Mouse (Mus musculus) granulocyte monocyte progenitor cell, adult 5-6 weeks (primary cell): ENCODE results near the gene Ddhd1. TPM values are rescaled to one million over a fixed set of nuclear protein-coding genes. Genes with fewer than 3 reads are reported as not detected.
"Not testable (repeated sequence)": the region's sequence is repeated elsewhere in the genome, so short reads cannot be mapped to it uniquely, and the experiment has no call there.

Source experiments
- ATAC-seq: replicated peaks from 2 replicates; pipeline ENCODE4 v1.8.0; 2016; ENCODE audit warnings: mild to moderate bottlenecking, moderate TSS enrichment, inconsistent platforms; ENCODE audit not compliant: poor library complexity, severe bottlenecking
- total RNA-seq, 2 experiments: library from RNA; stranded (forward) in 1 of 2; stranded (reverse) in 1 of 2; fragments of 200-712, 200-1000 nt in 1 of 2; fragments of >200 nt in 1 of 2; fragmentation: Nextera tagmentation in 1 of 2; gene quantifications; 2 replicates each; pipeline ENCODE4 v1.2.3; 2014 to 2017

The Ddhd1 gene
- total RNA-seq, 2 experiments from 2014 or later: 17.7 to 22.6 TPM

DNA sequence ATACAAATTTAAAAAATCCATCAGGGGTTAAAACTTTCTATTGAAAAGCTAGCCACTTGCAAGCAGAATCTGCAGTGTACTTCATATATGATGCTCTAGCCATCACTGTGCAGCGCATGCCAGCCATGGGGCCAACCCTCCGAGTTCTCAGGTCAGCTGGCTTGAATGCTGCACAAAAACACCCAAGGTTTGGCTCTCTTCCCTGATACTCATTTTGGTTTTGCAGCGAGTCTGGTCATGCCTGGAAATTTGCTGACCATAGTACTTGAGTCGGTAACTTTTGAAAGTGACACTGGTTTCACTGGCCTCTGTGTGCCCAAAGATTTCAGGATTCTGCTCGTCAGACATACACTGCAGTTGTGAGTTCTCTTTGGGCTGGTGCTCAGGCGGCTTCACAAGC lies 70.4 kb downstream of the Ddhd1 start:
- ATAC-seq: no peak

DNA sequence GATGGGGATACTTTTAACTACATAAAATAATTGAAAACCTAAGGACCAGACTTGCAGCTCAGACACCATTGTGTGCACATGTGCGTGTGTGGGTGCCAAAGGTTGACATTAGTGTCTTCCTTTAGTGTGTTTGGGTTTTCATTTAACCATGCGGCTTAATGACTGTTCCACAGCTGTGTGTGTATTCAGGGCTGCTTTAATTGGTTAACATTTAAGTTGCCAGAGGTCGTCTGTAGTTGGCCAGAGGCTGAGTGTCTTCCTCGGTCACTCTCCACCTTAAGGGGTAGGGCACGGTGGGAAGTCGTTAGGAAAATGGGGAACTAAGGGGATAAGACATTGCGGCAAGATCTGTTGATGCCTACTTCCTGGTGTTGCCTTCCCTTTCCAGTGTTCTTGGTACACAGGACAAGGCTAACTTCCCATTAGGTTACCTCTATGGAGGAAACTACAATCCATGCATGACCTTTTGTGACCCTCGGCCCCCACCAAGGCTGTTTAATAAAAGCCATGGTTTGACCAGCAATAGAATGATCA lies 74.4 kb downstream of the Ddhd1 start:
- peak; percentile 97 for ATAC-seq

DNA sequence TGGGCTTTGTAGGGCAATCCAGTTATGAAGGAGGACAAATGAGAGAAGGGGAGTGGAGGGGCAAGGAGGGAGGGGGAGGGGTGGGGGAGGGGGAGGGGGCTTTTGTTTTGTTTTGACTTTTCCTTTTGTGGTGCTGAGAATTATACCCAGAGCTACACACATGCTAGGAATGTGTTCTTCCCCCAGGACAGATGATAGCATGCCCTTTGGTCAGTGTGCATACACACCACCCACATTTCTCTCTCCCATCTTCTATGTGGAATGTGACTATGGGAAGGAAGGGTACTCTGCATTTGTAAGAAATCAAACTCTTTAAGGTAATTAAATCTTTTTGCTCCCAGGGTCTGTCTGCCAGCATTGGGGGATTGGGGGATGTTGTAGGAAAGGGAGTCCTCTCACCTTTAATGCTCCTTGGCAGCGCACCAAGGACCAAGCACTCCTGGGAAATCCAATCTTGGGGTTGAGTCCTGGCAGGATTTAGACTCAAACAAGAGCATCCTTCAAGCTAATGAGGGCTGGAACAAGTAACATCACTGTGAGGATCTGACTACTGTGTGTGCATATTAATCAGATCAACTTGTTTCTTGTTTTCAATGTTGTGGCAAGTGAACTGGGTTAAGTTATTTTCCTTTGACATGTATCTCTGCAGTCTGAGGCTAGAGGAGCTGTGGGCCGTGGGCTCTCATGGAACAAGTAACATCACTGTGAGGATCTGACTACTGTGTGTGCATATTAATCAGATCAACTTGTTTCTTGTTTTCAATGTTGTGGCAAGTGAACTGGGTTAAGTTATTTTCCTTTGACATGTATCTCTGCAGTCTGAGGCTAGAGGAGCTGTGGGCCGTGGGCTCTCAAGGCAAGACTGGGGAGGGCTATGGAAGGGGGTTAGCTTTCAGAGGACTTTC lies 76.8 kb downstream of the Ddhd1 start:
- not testable (repeated sequence) for ATAC-seq

DNA sequence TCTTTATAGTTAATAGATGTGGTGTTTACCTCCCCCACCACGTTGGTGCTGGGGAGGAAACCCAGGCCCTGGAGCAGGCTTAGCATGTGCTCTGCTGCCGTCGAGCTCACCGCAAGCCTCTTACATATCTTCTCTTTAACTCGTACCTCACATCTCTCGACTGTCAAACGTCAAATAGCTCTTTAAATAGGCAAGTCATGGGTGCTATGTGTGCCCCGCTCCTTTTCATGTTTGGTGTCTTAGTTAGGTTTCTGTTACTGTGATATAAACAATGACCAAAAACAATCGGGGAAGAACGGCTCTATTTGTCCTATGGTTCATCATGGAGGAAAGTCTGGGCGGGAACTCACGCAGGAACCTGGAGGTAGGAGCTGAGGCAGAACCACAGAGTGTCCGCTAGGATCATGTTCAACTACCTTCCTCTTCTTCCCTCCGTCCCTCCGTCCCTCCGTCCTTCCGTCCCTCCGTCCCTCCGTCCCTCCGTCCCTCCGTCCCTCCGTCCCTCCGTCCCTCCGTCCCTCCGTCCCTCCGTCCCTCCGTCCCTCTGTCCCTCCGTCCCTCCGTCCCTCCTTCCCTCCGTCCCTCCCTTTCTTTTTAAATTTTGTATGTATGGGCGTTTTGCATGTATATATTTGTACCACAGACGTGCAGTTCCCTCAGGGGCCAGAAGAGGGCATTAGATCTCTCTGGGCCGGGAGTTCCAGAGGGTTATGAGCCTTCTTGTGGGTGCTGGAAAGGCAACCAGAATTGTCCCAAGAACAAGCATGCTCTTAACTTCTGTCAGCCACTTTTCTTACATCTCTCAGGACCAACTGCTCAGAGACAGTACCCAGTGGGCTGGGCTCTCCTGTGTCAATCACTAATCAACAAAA lies 91.6 kb downstream of the Ddhd1 start:
- ATAC-seq: peak; percentile 82

DNA sequence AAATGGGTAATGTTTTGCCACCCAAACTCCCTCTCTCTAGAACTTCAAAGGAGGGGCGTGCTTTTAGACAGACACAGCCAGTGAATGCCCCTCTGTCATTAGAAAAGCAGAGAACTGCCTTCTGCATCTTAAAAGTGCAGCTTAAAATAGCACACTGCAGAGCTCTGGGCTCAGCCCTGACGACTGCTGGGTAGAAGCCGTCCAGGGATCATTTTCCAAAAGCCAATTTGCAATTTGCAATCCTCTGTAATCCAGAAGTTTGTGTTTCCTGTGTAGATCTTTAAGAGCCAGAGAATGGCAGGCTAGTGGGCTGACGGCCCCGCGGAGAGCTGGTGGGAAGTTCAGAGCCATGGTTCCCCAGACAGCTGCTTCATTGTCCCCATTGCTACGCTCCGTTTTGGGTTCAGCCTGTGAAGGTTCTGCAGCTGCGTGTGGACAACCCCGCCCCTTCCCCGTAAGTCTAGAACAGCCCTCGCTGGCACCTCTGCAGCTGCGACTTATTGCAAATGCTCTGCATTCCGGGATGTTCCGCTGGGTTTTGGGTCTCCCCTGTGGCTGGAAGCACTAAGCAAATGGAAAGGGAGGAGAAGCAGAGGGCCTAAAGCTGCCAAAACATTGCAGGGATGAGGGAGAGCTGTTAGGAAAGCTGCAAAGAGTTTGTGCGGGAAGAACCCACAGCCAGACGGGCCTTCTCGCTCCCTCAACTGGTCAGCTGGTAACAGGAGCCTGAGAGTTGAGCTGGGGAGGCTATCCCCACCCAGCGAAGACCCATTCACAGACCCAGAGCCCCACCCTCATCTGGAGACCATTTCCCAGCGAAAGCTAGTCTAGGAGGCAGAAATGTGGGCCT lies 92.5 kb downstream of the Ddhd1 start:
- 0 out of 2 replicates have a peak, but pooled peaks have one; percentile 36 for ATAC-seq

DNA sequence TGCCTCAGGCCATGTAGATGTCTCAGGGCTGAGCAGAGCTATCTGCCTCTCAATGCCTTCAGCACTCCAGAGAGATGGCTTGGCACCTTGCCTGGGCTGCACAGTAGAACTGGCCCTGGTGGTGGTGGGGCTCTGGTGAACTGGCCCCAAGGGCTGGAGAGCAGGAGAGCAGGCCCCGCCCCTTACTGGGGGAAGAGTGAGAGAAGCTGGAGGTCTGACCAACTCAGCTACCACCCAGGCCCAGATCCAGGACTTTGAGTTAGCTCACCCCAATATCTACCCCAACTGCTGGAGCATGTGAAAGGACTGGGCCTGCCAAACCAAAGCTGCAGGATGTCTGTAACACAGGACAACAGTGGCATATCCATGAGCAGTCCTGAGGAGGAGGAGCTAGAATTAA lies 94.4 kb downstream of the Ddhd1 start:
- ATAC-seq: no peak

DNA sequence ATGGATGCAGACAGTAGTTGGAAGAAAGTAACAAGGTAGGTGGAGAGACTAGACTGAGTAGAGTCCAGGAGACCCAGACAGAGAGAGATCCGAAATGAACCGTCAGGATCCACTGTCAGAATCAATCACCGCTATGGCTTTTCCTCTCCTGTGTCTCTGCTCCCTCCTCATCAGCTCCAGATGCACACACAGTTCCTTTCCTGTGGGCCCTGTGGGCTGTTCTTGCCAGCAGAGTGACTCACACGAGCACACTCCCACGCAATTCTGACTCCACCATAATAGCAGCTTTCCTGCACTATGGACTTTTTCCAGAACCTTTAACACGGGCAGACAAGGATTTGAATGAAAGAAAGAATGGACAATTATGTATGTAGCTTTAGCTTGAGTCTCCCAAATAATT lies 96.3 kb downstream of the Ddhd1 start:
- no peak for ATAC-seq

DNA sequence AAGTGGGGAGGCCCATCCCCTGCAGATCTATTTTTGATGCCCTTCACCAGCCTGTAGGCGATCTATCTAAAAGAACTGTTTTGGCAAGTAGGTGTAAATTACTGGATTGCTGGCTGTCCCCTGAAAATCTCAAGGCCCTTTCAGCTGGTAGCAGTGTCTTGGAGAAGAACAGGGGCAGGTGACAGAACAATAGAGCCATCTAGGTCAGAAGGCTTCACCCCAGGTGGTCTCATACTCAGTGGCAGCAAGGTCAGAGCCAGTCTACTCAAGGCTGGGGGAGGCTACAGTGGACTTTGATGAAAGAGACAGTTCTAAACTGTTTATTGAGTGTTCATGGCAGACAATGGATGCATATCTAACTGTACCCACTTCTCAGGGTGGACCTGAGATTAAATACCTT lies 98.9 kb downstream of the Ddhd1 start:
- ATAC-seq: no peak

DNA sequence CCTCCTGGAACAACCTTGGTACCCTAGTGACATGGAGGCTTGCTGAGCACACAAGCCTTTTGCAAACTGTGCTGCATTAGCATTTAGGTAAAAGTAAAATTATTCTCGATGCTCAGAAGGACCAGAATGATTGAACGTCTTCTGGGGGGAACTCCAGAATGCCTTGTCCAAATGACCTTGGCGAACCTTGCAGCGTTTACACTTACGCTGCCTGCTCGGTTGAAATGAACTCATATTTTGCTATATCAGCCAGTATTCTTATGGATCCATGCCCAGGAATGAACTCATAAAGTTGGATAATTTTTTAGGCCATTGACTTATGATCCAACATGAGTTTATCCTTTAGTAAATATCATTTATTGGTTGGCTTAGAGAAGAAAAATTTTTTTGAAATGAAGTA lies 103.6 kb downstream of the Ddhd1 start:
- ATAC-seq: no peak

DNA sequence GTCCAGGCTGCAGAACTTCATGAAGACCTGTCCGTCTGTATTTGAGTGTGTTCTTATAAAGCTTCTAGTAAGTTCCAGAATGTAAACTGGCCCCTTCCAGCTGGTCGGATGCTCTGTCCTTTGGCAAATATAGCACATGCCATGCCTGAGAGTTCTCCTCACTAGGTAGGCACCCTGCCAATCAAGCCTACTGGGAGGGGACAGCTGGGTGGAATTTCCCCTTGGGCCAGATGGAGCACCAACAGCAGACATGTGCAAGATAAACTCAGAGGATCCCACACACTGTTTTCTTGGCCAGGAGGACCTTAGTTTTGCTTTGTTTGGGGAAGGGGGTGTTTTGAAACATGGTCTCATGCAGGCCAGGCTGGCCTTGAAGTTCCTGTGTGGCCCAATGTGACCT lies 104.1 kb downstream of the Ddhd1 start:
- ATAC-seq: no peak

DNA sequence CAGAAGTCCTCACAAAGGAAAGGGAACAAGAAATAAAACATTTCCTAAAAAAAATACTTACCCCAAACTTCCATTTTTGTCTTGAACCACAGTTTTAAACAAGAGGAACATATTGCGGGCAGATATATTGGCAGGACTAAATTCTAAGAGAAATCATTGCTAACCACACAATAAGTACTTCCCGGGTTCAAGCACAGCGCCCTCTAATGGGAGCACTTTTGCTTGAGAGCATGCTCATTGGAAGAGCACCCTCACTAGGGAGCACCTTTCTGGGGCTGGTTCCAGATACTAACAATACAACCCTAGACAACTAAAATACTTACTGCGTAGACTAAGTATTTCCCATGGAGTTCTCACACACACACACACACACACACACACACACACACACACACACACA lies 105.5 kb downstream of the Ddhd1 start:
- ATAC-seq: no peak

DNA sequence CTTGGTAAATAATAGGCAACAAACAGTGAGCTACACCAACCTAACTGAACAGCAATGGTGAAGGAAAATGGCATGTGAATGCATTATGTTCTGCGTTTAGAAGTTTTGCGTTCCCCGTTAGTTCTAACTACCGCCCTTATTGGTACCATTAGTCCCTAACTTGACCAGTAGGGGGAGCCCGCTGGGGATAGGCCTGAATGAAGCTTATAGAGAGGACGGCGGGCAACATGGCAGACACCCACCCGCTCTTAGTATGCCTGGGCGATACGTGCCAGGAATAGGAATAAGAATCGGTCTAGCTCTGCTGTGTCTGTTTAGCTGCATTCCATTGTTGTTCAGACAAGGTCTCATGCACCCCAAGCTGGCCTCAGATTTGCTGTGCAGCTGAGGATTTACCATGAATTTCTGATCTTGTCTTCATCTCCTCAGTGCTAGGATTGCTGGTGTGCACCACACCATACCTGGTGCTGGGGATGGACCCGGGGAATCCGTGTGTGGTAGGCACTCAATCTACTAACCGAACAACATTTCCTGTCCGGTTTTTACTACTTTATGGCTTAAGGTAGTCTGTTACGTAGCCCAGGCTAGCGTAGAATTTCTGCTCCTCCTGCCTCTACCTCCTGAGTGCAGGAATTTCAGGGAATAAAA lies 106.7 kb downstream of the Ddhd1 start:
- peak; percentile 55 for ATAC-seq

DNA sequence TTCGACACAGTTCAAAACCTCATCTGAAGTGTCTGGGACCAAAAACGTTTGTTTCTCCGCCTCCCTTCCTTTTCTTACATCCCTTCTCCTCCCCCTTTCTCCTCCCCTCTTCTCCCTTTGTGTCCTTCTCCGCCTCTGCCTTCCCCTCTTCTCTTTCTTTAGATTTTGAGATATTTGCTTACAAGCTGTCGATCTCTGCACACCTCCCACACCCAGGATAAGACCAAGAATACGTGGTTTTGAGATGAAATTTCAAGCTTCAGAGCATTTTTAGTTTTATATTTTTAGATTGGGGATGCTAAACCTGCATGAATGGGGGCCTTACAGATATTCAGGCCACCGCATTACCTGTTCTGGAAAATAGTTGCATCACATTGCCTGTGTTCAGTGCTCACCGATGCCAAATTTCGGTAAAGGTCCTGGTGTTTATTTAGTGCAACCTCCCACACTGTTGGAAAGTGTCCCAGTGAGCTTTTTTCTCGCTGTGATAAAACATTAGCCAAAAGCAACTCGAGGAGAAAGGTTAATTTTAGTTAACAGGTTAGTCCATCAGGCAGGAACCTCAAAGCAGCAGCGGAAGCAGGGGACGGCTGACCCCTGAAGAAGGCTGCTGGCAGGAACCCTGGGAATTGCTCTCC lies 107.8 kb downstream of the Ddhd1 start:
- ATAC-seq: no peak

DNA sequence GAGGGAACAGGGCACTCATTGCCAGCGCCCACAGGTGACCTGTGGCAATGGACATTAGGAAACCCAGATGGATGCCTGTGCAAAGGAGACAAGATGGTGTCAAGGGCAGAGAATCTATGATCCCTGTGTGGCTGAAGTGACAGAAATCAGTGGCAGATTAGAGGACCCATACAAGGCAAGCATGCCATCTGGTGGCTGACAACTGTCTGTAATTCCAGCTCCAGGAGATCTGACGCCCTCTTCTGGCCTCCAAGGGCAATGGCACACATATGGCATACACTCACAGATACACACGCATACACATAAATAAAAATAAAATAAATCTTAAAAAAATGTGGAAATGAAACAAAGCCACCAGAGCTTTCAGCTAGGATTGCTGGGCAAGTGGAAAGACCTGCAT lies 109.8 kb downstream of the Ddhd1 start:
- no peak for ATAC-seq

DNA sequence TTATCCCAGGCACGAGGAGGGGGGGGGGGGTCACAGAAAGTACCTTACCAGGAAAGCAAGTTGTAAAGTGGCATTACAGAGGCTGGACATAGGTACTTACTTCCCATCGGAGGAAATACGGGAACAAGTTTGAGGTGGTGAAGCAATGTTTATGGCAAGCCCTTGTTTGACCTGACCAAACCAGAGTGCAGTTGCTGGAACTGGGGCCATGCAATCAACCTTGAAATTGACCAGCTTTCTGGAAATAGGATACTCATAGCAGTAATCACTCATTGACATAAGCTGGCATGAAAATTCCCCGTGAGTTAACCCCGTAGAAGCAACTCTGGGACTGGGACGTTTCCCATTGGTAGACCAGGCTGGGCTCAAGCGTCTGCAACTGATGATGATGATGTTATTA lies 113.0 kb downstream of the Ddhd1 start:
- no peak for ATAC-seq

DNA sequence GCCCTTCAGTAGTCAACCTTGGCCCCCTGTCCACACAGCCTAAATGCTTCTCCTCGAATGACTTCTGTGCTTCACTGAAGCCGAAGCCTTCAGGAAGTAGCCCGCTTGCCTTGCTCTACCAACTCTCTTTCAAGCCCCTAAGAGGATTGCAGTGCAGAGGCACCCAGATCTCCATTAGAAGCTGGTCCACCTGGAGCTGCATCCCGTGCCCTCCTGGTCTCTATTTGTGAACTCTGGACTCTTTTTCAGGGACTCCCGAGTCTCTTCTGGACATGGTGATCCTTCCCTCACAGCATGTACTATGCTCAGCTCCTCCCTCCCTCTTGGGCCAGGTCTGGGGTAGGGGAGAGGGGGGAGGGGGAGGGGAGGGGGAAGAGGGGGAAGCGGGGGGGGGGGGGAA lies 113.9 kb downstream of the Ddhd1 start:
- no peak for ATAC-seq

DNA sequence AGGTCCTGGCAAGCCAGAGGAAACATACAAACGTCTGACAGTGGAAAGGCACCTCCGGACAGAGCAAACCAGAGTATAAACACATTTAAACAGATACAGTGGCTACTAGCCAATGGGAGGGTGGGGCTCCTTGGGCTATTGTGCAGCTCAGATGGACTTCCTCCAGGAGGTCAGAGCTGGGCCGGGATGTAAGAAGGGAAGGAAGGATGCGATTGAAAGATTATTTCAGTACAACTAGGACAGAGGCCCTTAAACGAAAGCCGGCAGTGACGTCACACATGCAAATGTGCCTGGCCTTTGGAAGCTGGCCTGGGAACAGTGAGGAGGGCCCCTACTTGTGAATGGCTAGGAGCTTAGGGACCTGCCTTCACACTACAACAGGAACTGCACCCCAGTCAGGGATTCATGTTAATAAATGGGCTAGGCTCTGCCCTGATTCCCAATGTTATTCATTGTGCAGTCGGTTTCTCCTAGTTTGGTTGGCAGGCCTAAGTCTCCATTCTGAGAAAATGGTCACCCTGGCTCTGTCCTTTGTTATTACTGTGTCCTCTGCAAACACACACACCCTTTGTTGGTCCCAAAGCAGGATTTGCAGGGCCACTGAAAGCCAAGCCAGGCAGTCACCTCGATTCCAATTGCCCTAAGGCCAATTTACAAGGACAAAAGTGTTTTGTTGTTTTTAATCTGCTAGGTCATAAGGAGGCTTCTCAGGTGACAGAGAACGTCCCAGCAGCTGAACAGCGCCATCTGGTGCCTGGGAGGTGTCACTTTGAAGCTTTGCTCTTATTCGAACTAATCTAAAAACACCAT lies 118.1 kb downstream of the Ddhd1 start:
- peak; percentile 53; the same call in 1 of the 2 replicates for ATAC-seq
